Mouse (Mus musculus) limb, embryonic 14.5 days (tissue): ENCODE data around the gene Rhof. TPM values are rescaled to one million over a fixed set of nuclear protein-coding genes. Genes with fewer than 3 reads are reported as not detected.

Experiments used
- ATAC-seq: fragments of 200-750 bp; cut with Nextera tagmentation; 2 replicates; pipeline ENCODE4 v1.8.0; 2017; ENCODE audit warnings: low read depth, moderate number of reproducible peaks, moderate TSS enrichment; ENCODE audit not compliant: low FRiP score
- DNase-seq: peaks from one replicate; pipeline ENCODE4 v3.0.0-alpha.2; 2015; ENCODE audit warnings: low spot score
- H3K27ac ChIP-seq: fragments of 300-500 bp; sonication (generic); replicated peaks from 2 replicates; pipeline ENCODE4 v1.5.1; 2014; ENCODE audit warnings: low read depth, mild to moderate bottlenecking, low read length, moderate library complexity, mixed read lengths
- H3K27me3 ChIP-seq: fragments of 300-500 bp; sonication (generic); 2 replicates; pipeline ENCODE4 v1.6.1; 2014; ENCODE audit warnings: low read length, mixed read lengths; ENCODE audit not compliant: control insufficient read depth, insufficient read depth
- H3K36me3 ChIP-seq: fragments of 300-500 bp; sonication (generic); 2 replicates; pipeline ENCODE4 v1.6.1; 2014; ENCODE audit warnings: mild to moderate bottlenecking, low read length, moderate library complexity, mixed read lengths; ENCODE audit not compliant: control insufficient read depth, insufficient read depth
- H3K4me1 ChIP-seq: fragments of 300-500 bp; sonication (generic); 2 replicates; pipeline ENCODE4 v1.6.1; 2014; ENCODE audit warnings: antibody characterized with exemption, low read length, mixed read lengths; ENCODE audit not compliant: control insufficient read depth, insufficient read depth
- H3K4me2 ChIP-seq: fragments of 300-500 bp; sonication (generic); replicated peaks from 2 replicates; pipeline ENCODE4 v1.6.1; 2014; ENCODE audit warnings: low read depth, mild to moderate bottlenecking, low read length, moderate library complexity; ENCODE audit not compliant: severe bottlenecking
- H3K4me3 ChIP-seq: fragments of 300-500 bp; sonication (generic); replicated peaks from 2 replicates; pipeline ENCODE4 v1.5.1; 2014; ENCODE audit warnings: low read length
- H3K9ac ChIP-seq: fragments of 300-500 bp; sonication (generic); 2 replicates; pipeline ENCODE4 v1.6.1; 2014; ENCODE audit warnings: mild to moderate bottlenecking, low read depth, low read length, moderate library complexity; ENCODE audit not compliant: severe bottlenecking
- H3K9me3 ChIP-seq: fragments of 300-500 bp; sonication (generic); 2 replicates; pipeline ENCODE4 v1.6.1; 2016; ENCODE audit warnings: low read length; ENCODE audit not compliant: control insufficient read depth
- POLR2A ChIP-seq: fragments of 200-500 bp; IDR thresholded peaks from 2 replicates; pipeline ENCODE4 v1.8.0; 2012; ENCODE audit warnings: inconsistent platforms, mild to moderate bottlenecking, moderate library complexity, borderline replicate concordance; ENCODE audit not compliant: insufficient read depth, insufficient read length; ENCODE audit errors: extremely low read depth
- WGBS: fragments of 180-500 bp; shearing (Covaris S2); extraction: QIAGEN DNeasy Blood & Tissue Kit; methylation state at CpG from one replicate; pipeline ENCODE4 v1.1.7; 2014; 5-methylcytosine and 5-hydroxymethylcytosine counted together
- polyA plus RNA-seq, 2 experiments: library from polyadenylated mRNA; depleted of rRNA in 1 of 2; stranded (reverse) in 1 of 2; unstranded in 1 of 2; fragments of >200 nt; fragmentation: Nextera tagmentation in 1 of 2; extraction: Ambion mirVana in 1 of 2; gene quantifications; 2 replicates each; pipeline versions ENCODE4 v1.2.1 to v1.2.3; 2012 to 2014

The Rhof gene
- polyA plus RNA-seq, 2 experiments = 3.9 to 5.8 TPM

- no peaks in the 10 kb centered on the region for H3K9me3 ChIP-seq
- H3K27me3 ChIP-seq = no peaks in the 10 kb centered on the region
- peaks cover 30% of the 10 kb centered on the region for H3K4me1 ChIP-seq
- peak within 1 kb of the TSS; percentile 100 for H3K4me2 ChIP-seq
- H3K4me3 ChIP-seq = peak within 1 kb of the TSS; percentile 93
- H3K27ac ChIP-seq = peak within 1 kb of the TSS; percentile 100
- peaks cover 20% of the 10 kb centered on the region for H3K36me3 ChIP-seq
- H3K9ac ChIP-seq = peak within 1 kb of the TSS; percentile 99
- DNase-seq = peak; percentile 49
- no peak for TF ChIP-seq POLR2A
- ATAC-seq = no peak
- under 1% methylated on average over 41 of the region's 103 CpGs for WGBS
These were observed 10.0 kb upstream of the Rhof start, which contains the start of gene Setd1b for GRCm38 (mm10) chr5:123142161-123143157. Gene Setd1b (plus strand): TSS chr5:123142193.

- Histone ChIP-seq H3K4me1 (peaks cover 38% of the 10 kb centered on the region), H3K27ac (peak overlapping the region; percentile 100), H3K4me2 (peak overlapping the region; percentile 100), H3K36me3 (peaks cover 19% of the 10 kb centered on the region), H3K9ac (peak overlapping the region; percentile 99), H3K9me3 (no peaks in the 10 kb centered on the region), H3K27me3 (no peaks in the 10 kb centered on the region), H3K4me3 (peak overlapping the region; percentile 93)
- peak; percentile 60 for DNase-seq
- peak; percentile 8; the same call in 1 of the 2 replicates for ATAC-seq
- TF ChIP-seq POLR2A = no peak; the same call in 1 of the 2 replicates
- WGBS = under 1% methylated on average over 25 of the region's 38 CpGs
These were observed 9.2 kb upstream of the Rhof start for GRCm38 (mm10) chr5:123141555-123142160.

- H3K4me3 ChIP-seq = peak overlapping the region; percentile 93
- H3K9ac ChIP-seq = peak overlapping the region; percentile 99
- TF ChIP-seq POLR2A = peak; percentile 98; the same call in 1 of the 2 replicates
- H3K27ac ChIP-seq = peak overlapping the region; percentile 100
- ATAC-seq (peak; percentile 77), DNase-seq (peak; percentile 98)
- no peaks in the 10 kb centered on the region for H3K27me3 ChIP-seq
- WGBS = under 1% methylated on average over 31 of the region's 31 CpGs
- no peaks in the 10 kb centered on the region for H3K9me3 ChIP-seq
- H3K4me1 ChIP-seq = peaks cover 45% of the 10 kb centered on the region
- peaks cover 17% of the 10 kb centered on the region for H3K36me3 ChIP-seq
- H3K4me2 ChIP-seq = peak overlapping the region; percentile 100
These were observed 8.4 kb upstream of the Rhof start for GRCm38 (mm10) chr5:123140694-123141554.

- Histone ChIP-seq H3K4me1 (peaks cover 46% of the 10 kb centered on the region), H3K27ac (peak overlapping the region; percentile 100), H3K9me3 (no peaks in the 10 kb centered on the region), H3K4me3 (peak overlapping the region; percentile 93), H3K4me2 (peak overlapping the region; percentile 100), H3K36me3 (peaks cover 19% of the 10 kb centered on the region), H3K9ac (peak overlapping the region; percentile 99), H3K27me3 (no peaks in the 10 kb centered on the region)
- no peak for TF ChIP-seq POLR2A
- WGBS = under 1% methylated on average over 28 of the region's 28 CpGs
- ATAC-seq (no peak), DNase-seq (peak; percentile 9)
These were observed 7.5 kb upstream of the Rhof start for GRCm38 (mm10) chr5:123139722-123140627.
